Mouse (Mus musculus): ENCODE measurements around the gene Ranbp3l. TPM values are rescaled to one million over a fixed set of nuclear protein-coding genes. Genes with fewer than 3 reads are reported as not detected.

The Ranbp3l gene
- polyA plus RNA-seq, 1 experiment from 2014 or later: 0.09 TPM

- no peak for DNase-seq
- Histone ChIP-seq H3K36me3 (ENCODE audit: insufficient read depth) (peaks cover 45% of the 10 kb centered on the region), H3K4me2 (peak overlapping the region; percentile 50), H3K9ac (no peak overlapping the region), H3K27me3 (ENCODE audit: insufficient read depth, low read length) (no peaks in the 10 kb centered on the region), H3K27ac (ENCODE audit: low read depth) (peak overlapping the region; percentile 37), H3K4me1 (ENCODE audit: insufficient read depth) (no peaks in the 10 kb centered on the region; the same call in 1 of the 2 replicates), H3K4me3 (ENCODE audit: low read depth, low read length) (0 out of 2 replicates have a peak overlapping the region, but pooled peaks have one; percentile 8), H3K9me3 (ENCODE audit: low read depth, low read length) (no peaks in the 10 kb centered on the region)
- ATAC-seq (ENCODE audit: insufficient read depth): peak; percentile 81
- WGBS: 52% methylated on average over 11 of the region's 11 CpGs
- TF ChIP-seq CTCF (IDR thresholded peaks at IDR 0.05; ENCODE audit: low read depth): no peak
These were observed 126.0 kb downstream of the Ranbp3l start for GRCm38 (mm10) chr15:9093598-9094365.

DNA sequence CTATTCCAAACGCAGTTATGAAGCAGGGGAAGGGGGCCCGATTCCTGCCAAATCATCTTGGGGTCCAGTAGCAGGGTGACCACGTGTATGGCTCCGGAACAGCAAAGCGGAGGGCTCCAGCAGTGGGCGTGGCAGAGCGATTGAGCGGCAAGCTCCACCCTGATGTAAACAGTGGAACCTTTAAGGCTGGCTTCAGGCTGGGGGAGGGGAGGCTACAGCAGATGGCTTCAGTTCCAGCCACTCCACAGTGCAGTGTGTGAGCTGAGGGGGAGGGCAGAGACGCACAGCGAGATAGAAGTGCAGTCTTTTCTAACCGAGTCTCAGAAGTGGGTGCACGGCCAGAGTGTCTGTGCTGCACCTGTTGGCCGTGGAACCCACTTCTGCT is 126.6 kb downstream of the Ranbp3l start:
- Histone ChIP-seq H3K27me3 (ENCODE audit: insufficient read depth, low read length) (no peaks in the 10 kb centered on the region), H3K9ac (no peak overlapping the region), H3K36me3 (ENCODE audit: insufficient read depth) (peaks cover 49% of the 10 kb centered on the region), H3K4me3 (ENCODE audit: low read depth, low read length) (0 out of 2 replicates have a peak overlapping the region, but pooled peaks have one; percentile 8), H3K4me2 (peak overlapping the region; percentile 50), H3K4me1 (ENCODE audit: insufficient read depth) (no peaks in the 10 kb centered on the region; the same call in 1 of the 2 replicates), H3K9me3 (ENCODE audit: low read depth, low read length) (no peaks in the 10 kb centered on the region), H3K27ac (ENCODE audit: low read depth) (peak overlapping the region; percentile 73; the same call in 1 of the 2 replicates)
- ATAC-seq (ENCODE audit: insufficient read depth): peak; percentile 98
- WGBS: 4% methylated on average over 13 of the region's 13 CpGs
- DNase-seq: peak; percentile 94
- TF ChIP-seq CTCF (IDR thresholded peaks at IDR 0.05; ENCODE audit: low read depth): no peak

DNA sequence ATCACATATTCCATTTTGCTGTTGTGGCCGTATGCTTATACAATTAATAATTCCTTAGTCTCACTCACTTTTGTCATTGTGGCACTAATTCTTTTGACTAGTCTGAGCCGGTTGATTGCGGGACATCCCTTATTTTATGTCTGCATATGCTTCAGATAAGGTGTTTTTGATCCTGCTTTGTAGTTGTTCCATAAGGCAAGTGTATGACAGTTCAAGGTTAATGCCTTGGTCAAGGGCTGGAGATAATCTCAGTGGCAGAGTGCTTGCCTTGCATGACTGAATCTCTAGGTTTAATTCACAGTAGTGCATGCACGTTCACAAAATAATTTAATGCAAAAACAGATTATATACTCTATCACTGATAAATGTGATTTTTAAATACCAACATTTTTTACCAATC is 129.1 kb downstream of the Ranbp3l start:
- H3K4me1 ChIP-seq (ENCODE audit: insufficient read depth): no peaks in the 10 kb centered on the region; the same call in 1 of the 2 replicates
- H3K4me3 ChIP-seq (ENCODE audit: low read depth, low read length): no peak overlapping the region
- no peak overlapping the region for H3K27ac ChIP-seq (ENCODE audit: low read depth)
- peaks cover 60% of the 10 kb centered on the region for H3K36me3 ChIP-seq (ENCODE audit: insufficient read depth)
- no peak for TF ChIP-seq CTCF (IDR thresholded peaks at IDR 0.05; ENCODE audit: low read depth)
- H3K9ac ChIP-seq: no peak overlapping the region
- no peak for ATAC-seq (ENCODE audit: insufficient read depth)
- H3K27me3 ChIP-seq (ENCODE audit: insufficient read depth, low read length): no peaks in the 10 kb centered on the region
- 79% methylated on average over 4 of the region's 4 CpGs for WGBS
- DNase-seq: no peak
- H3K9me3 ChIP-seq (ENCODE audit: low read depth, low read length): no peaks in the 10 kb centered on the region
- no peak overlapping the region for H3K4me2 ChIP-seq

- no peak for DNase-seq
- Histone ChIP-seq H3K27me3 (ENCODE audit: insufficient read depth, low read length) (no peaks in the 10 kb centered on the region), H3K36me3 (ENCODE audit: insufficient read depth) (peaks cover 78% of the 10 kb centered on the region), H3K4me2 (no peak overlapping the region), H3K4me1 (ENCODE audit: insufficient read depth) (no peaks in the 10 kb centered on the region), H3K9ac (no peak overlapping the region), H3K4me3 (ENCODE audit: low read depth, low read length) (no peak overlapping the region), H3K27ac (ENCODE audit: low read depth) (no peak overlapping the region), H3K9me3 (ENCODE audit: low read depth, low read length) (no peaks in the 10 kb centered on the region)
- no peak for ATAC-seq (ENCODE audit: insufficient read depth)
- WGBS: 92% methylated on average over 10 of the region's 10 CpGs
- TF ChIP-seq CTCF (IDR thresholded peaks at IDR 0.05; ENCODE audit: low read depth): no peak
These were observed 132.8 kb downstream of the Ranbp3l start for GRCm38 (mm10) chr15:9100446-9101077.

GRCm38 (mm10) chr15:9106303-9107074 is 138.7 kb downstream of the Ranbp3l start:
- WGBS: 80% methylated on average over 13 of the region's 13 CpGs
- TF ChIP-seq CTCF (IDR thresholded peaks at IDR 0.05; ENCODE audit: low read depth): no peak
- Histone ChIP-seq H3K36me3 (ENCODE audit: insufficient read depth) (peaks cover 61% of the 10 kb centered on the region), H3K9ac (no peak overlapping the region), H3K4me3 (ENCODE audit: low read depth, low read length) (no peak overlapping the region), H3K4me2 (no peak overlapping the region), H3K4me1 (ENCODE audit: insufficient read depth) (no peaks in the 10 kb centered on the region), H3K27me3 (ENCODE audit: insufficient read depth, low read length) (no peaks in the 10 kb centered on the region), H3K27ac (ENCODE audit: low read depth) (no peak overlapping the region), H3K9me3 (ENCODE audit: low read depth, low read length) (no peaks in the 10 kb centered on the region)
- DNase-seq (no peak), ATAC-seq (ENCODE audit: insufficient read depth) (no peak)

GRCm38 (mm10) chr15:9110526-9111347 is 143.0 kb downstream of the Ranbp3l start:
- ATAC-seq (ENCODE audit: insufficient read depth) (no peak), DNase-seq (no peak)
- 85% methylated on average over 6 of the region's 6 CpGs for WGBS
- Histone ChIP-seq H3K36me3 (ENCODE audit: insufficient read depth) (peaks cover 64% of the 10 kb centered on the region), H3K4me1 (ENCODE audit: insufficient read depth) (no peaks in the 10 kb centered on the region), H3K27me3 (ENCODE audit: insufficient read depth, low read length) (no peaks in the 10 kb centered on the region), H3K4me2 (no peak overlapping the region), H3K9ac (no peak overlapping the region), H3K4me3 (ENCODE audit: low read depth, low read length) (no peak overlapping the region), H3K27ac (ENCODE audit: low read depth) (no peak overlapping the region), H3K9me3 (ENCODE audit: low read depth, low read length) (no peaks in the 10 kb centered on the region)
- no peak for TF ChIP-seq CTCF (IDR thresholded peaks at IDR 0.05; ENCODE audit: low read depth)

All from lung, embryonic 14.5 days (tissue).